Mouse (Mus musculus) embryonic fibroblast, embryonic 13.5 days (primary cell): ENCODE measurements around the gene Ctnna3.

Experiments used
- CTCF ChIP-seq: IDR thresholded peaks from 2 replicates; pipeline ENCODE4 v1.5.1; 2011; ENCODE audit warnings: mild to moderate bottlenecking, control low read depth, low read length, moderate library complexity, borderline replicate concordance; ENCODE audit not compliant: insufficient read depth
- POLR2A ChIP-seq: IDR thresholded peaks from 2 replicates; pipeline ENCODE4 v1.6.1; 2011; ENCODE audit warnings: low read depth, mild to moderate bottlenecking, control low read depth, low read length, moderate library complexity

- TF ChIP-seq CTCF (no peak), POLR2A (no peak)
These were observed 1471.8 kb downstream of the Ctnna3 start for GRCm38 (mm10) chr10:64901726-64902125.
